23 mouse cellular contexts compared by ENCODE assay signal in genomic region chr15:24400088-24400487, GRCm38 (mm10).
"Had no signal": no experiment of that assay in that cellular context is flagged by ENCODE, and none has a peak within 500 bp of the region (broad histone marks: within the 10 kb centered on the region; RNA-seq: fewer than 3 reads in every experiment).

No protein-coding gene starts in this region.

- H3K4me2 ChIP-seq: heart, embryonic 11.5 days; heart, embryonic 13.5 days; heart, embryonic 15.5 days; hindbrain, embryonic 12.5 days; hindbrain, embryonic 14.5 days; intestine, embryonic 15.5 days; limb, embryonic 12.5 days; liver, embryonic 12.5 days had no signal

- DNase-seq: gastrocnemius, postnatal 14 days; gastrocnemius, postnatal 36 days; heart, adult 11 months; heart, adult 2 months; heart, postnatal 14 days; heart, postnatal 4 days; kidney, adult 18-20 months; kidney, adult 8-10 months; kidney, postnatal 10 days; kidney, postnatal 25 days; kidney, postnatal 4 days had no signal

- H3K27me3 ChIP-seq: heart, embryonic 13.5 days; heart, embryonic 15.5 days; hindbrain, embryonic 12.5 days; intestine, embryonic 15.5 days; limb, embryonic 12.5 days; liver, embryonic 12.5 days had no signal

- H3K4me3 ChIP-seq: heart, adult 2 months; heart, embryonic 13.5 days; heart, embryonic 15.5 days; hindbrain, embryonic 10.5 days; hindbrain, embryonic 12.5 days; intestine, embryonic 15.5 days; layer of hippocampus, adult 2 months; left cerebral cortex, adult 2 months; limb, embryonic 10.5 days; limb, embryonic 12.5 days; liver, embryonic 12.5 days had no signal

- H3K36me3 ChIP-seq: heart, embryonic 13.5 days; heart, embryonic 15.5 days; hindbrain, embryonic 10.5 days; hindbrain, embryonic 12.5 days; intestine, embryonic 15.5 days; limb, embryonic 10.5 days; limb, embryonic 12.5 days; liver, embryonic 12.5 days had no signal
